Mouse (Mus musculus) hindbrain, embryonic 14.5 days (tissue): ENCODE data around the gene Pigr. TPM values are rescaled to one million over a fixed set of nuclear protein-coding genes. Genes with fewer than 3 reads are reported as not detected.

Experiments used
- ATAC-seq: fragments of 200-750 bp; cut with Nextera tagmentation; 2 replicates; pipeline ENCODE4 v1.8.0; 2017; ENCODE audit warnings: moderate number of reproducible peaks, mild to moderate bottlenecking, moderate TSS enrichment, moderate library complexity; ENCODE audit not compliant: low FRiP score
- DNase-seq: peaks from one replicate; pipeline ENCODE4 v3.0.0-alpha.2; 2015; ENCODE audit warnings: low spot score
- H3K27ac ChIP-seq: fragments of 300-500 bp; sonication (generic); 2 replicates; pipeline ENCODE4 v1.5.1; 2014; ENCODE audit warnings: mild to moderate bottlenecking, moderate library complexity
- H3K27me3 ChIP-seq: fragments of 300-500 bp; sonication (generic); 2 replicates; pipeline ENCODE4 v1.6.1; 2014; ENCODE audit warnings: mild to moderate bottlenecking, low read length, mixed read lengths; ENCODE audit not compliant: control insufficient read depth, insufficient read depth
- H3K36me3 ChIP-seq: fragments of 300-500 bp; sonication (generic); replicated peaks from 2 replicates; pipeline ENCODE4 v1.6.1; 2014; ENCODE audit not compliant: control insufficient read depth, insufficient read depth
- H3K4me1 ChIP-seq: fragments of 300-500 bp; sonication (generic); replicated peaks from 2 replicates; pipeline ENCODE4 v1.6.1; 2014; ENCODE audit warnings: antibody characterized with exemption, low read length, mixed read lengths; ENCODE audit not compliant: control insufficient read depth, insufficient read depth
- H3K4me2 ChIP-seq: fragments of 300-500 bp; sonication (generic); replicated peaks from 2 replicates; pipeline ENCODE4 v1.6.1; 2014; ENCODE audit warnings: mild to moderate bottlenecking, moderate library complexity
- H3K4me3 ChIP-seq: fragments of 300-500 bp; sonication (generic); replicated peaks from 2 replicates; pipeline ENCODE4 v1.5.1; 2014; ENCODE audit warnings: mild to moderate bottlenecking, low read length
- H3K9ac ChIP-seq: fragments of 300-500 bp; sonication (generic); 2 replicates; pipeline ENCODE4 v1.6.1; 2014
- H3K9me3 ChIP-seq: fragments of 300-500 bp; sonication (generic); 2 replicates; pipeline ENCODE4 v1.6.1; 2016; ENCODE audit warnings: low read length; ENCODE audit not compliant: control insufficient read depth
- WGBS: fragments of 180-500 bp; shearing (Covaris S2); extraction: QIAGEN DNeasy Blood & Tissue Kit; methylation state at CpG from one replicate; pipeline ENCODE4 v1.1.7; 2014; 5-methylcytosine and 5-hydroxymethylcytosine counted together
- polyA plus RNA-seq: library from polyadenylated mRNA; unstranded; fragments of >200 nt; fragmentation: Nextera tagmentation; extraction: Ambion mirVana; gene quantifications from 2 replicates; pipeline ENCODE4 v1.2.1, GENCODE M21; 2014

The Pigr gene
- not detected in 2 replicates for polyA plus RNA-seq

DNA sequence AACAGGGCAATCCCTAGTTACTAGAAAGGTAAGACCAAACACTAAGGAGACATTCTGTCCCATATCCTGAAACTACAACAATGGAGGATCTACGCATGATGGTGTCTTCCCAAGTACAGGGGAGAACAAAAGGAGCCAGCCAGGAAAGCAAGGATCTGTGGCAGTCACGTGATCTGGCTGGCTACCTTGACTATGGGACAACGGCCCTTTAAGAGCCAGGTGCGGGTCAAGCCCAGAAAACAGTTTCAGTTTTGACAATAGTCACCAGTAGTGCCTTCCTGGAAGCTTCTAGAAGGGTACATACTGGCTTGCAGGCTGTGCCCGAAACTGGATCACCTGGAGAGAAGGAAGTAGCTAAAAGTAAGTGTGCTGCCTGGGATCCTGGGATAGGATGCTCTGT, at the start of gene Pigr:
Gene Pigr (plus strand): TSS at position 237 of the 400 bp plus-strand sequence.
- Histone ChIP-seq H3K36me3 (no peaks in the 10 kb centered on the region), H3K27me3 (no peaks in the 10 kb centered on the region), H3K4me2 (no peak within 1 kb of the TSS), H3K4me1 (no peaks in the 10 kb centered on the region), H3K9ac (no peak within 1 kb of the TSS), H3K9me3 (no peaks in the 10 kb centered on the region), H3K4me3 (no peak within 1 kb of the TSS), H3K27ac (no peak within 1 kb of the TSS)
- WGBS, result 91% methylated on average over 5 of the region's 5 CpGs
- DNase-seq, result no peak
- ATAC-seq, result no peak

DNA sequence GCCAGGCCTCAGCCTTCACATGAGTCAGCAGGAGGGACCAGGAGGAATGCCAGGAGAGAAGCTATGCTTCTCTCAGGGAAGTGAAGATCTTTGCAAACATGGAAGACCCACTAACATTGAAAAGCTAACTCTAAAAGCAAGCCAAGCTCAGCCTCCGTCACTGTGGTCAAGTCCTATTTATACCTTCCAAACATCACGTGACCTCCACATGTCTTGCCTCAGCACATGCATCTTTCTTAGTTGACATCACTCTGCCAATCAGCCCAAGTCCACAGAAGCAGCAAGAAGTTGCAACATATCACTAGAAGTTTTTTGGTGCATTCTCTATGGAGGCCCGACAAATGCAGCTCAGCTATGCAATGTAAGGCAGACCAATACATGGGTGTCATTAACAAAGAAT, 46.6 kb upstream of the Pigr start:
- DNase-seq (no peak), ATAC-seq (no peak)
- WGBS, result 93% methylated on average over 3 of the region's 3 CpGs

DNA sequence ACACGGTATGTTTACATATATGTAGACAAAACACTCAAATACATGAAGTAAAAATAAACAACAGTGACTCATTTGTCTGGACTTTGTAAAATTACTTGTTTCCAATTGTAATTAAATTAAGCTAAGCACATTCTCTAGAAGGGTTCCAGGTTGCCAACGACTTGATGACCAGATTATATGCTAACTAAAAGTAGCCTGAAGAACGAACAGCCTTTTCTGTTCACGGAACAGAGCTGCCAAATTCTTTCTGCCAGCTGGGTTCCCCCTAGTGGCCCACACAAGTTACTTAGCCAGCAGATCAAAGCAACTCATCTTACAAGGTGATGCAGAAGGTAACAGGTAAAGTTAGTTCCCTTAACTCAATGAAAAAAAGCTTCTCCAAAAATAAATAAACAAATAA, 42.4 kb upstream of the Pigr start:
- Histone ChIP-seq H3K9me3 (no peaks in the 10 kb centered on the region), H3K4me3 (no peak overlapping the region), H3K36me3 (no peaks in the 10 kb centered on the region), H3K27me3 (no peaks in the 10 kb centered on the region), H3K4me2 (no peak overlapping the region), H3K27ac (no peak overlapping the region), H3K4me1 (no peaks in the 10 kb centered on the region), H3K9ac (no peak overlapping the region)
- ATAC-seq, result no peak
- peak; percentile 30 for DNase-seq
- WGBS, result 32% methylated on average over 4 of the region's 4 CpGs

More for the DNA sequence above, 46.6 kb upstream of the Pigr start:
- H3K36me3 ChIP-seq, result no peaks in the 10 kb centered on the region
- no peak overlapping the region for H3K4me2 ChIP-seq
- H3K27ac ChIP-seq, result no peak overlapping the region
- H3K9me3 ChIP-seq, result no peaks in the 10 kb centered on the region
- H3K4me1 ChIP-seq, result no peaks in the 10 kb centered on the region
- H3K4me3 ChIP-seq, result no peak overlapping the region
- H3K9ac ChIP-seq, result no peak overlapping the region
- no peaks in the 10 kb centered on the region for H3K27me3 ChIP-seq

DNA sequence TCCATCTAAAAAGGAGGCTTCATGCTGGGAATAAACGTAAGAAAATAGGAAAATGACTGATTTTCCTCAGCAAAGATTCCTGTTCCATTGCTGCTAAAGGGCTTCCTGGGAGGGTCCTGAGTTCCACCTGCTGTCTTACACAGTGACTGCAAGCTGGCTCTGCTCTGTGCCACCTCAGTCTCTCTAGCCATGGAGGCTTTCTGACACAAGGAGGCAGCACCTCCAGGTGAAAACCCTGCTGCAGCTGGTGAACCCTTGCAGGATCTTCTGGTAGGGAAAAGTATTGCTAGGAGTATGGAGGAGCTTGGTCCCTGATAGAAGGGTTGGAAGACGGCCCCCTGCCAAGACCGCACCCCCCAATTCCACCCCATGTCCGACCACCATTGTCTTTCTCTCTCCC, 39.5 kb upstream of the Pigr start:
- WGBS, result 44% methylated on average over 4 of the region's 4 CpGs
- no peak for ATAC-seq
- no peak overlapping the region for H3K4me2 ChIP-seq
- H3K9ac ChIP-seq, result no peak overlapping the region
- no peak overlapping the region for H3K4me3 ChIP-seq
- H3K36me3 ChIP-seq, result no peaks in the 10 kb centered on the region
- H3K4me1 ChIP-seq, result no peaks in the 10 kb centered on the region
- no peak for DNase-seq
- peaks cover 5% of the 10 kb centered on the region for H3K9me3 ChIP-seq
- no peak overlapping the region for H3K27ac ChIP-seq
- no peaks in the 10 kb centered on the region for H3K27me3 ChIP-seq

DNA sequence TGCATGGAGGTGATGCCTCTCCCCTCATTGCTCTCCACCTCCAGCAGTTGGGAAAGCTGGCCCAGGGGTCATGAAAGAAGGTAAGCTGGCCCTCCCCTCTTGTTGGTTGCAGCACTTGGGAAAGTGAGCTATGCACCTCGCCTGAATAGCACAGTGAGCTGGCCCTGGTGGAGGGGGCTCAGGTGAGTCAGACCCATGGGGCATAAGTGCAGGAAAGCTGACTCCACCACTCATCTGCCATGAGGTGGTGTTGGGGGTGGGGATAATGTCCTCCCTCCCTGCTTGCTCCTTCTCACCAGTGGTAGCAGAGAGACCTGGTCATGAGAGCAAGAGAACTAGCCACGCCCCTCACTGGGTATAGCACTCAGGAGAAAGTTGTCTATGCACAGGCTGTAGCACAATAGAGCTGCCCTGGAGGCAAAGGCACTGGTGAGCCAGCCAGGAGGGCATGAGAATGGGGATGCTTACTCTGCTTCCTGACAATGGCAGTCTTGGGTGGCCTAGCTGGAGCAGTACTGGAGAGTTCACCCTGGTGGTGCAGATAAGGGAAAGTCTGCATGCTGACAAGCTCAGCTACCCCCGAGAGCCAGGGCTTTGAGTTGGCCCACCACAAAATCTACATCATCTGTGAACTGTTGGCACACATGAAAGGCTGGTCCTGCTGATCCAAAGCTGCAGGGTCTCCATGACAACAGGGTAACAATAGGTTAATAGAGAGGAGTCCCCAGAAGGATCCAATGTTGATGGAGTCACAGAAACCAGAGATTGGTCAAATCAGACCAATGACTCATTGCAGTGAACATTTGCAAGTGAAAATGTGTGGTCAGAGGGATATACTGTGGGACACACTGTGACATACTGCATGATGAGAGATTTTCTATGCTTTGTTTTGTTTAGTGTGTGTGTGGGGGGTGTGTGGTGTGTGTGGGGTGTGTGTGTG, 36.7 kb upstream of the Pigr start:
- Histone ChIP-seq H3K27ac (no peak overlapping the region), H3K4me1 (no peaks in the 10 kb centered on the region)

DNA sequence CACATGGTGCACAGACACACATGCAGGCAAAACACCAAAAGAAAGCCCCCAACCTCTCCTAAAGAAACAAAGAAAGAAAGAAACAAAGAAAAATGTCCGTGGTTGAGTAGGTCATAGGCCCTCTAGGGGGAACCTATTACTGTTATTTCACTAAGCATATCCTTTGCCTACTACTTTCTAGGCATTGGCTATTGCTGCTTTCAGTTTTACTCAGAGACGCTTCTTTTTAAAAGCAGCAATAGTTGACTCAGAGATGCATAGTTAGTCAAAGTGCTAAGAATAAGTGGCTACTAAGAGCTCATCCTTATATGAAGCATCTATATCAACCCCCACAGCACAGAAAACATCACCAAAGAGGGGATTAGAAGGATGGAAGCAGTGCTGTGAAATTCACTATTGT, 31.2 kb upstream of the Pigr start:
- Histone ChIP-seq H3K27ac (no peak overlapping the region), H3K36me3 (no peaks in the 10 kb centered on the region), H3K4me2 (no peak overlapping the region), H3K4me3 (no peak overlapping the region), H3K4me1 (no peaks in the 10 kb centered on the region), H3K27me3 (no peaks in the 10 kb centered on the region), H3K9me3 (peaks cover 13% of the 10 kb centered on the region), H3K9ac (no peak overlapping the region)
- ATAC-seq (no peak), DNase-seq (no peak)
- WGBS, result 63% methylated on average over 2 of the region's 2 CpGs

More for the DNA sequence above, 36.7 kb upstream of the Pigr start:
- H3K36me3 ChIP-seq, result no peaks in the 10 kb centered on the region
- H3K4me2 ChIP-seq, result no peak overlapping the region
- no peak overlapping the region for H3K4me3 ChIP-seq
- no peak overlapping the region for H3K9ac ChIP-seq
- H3K9me3 ChIP-seq, result peaks cover 13% of the 10 kb centered on the region
- ATAC-seq, result peak; percentile 43; the same call in 1 of the 2 replicates
- DNase-seq, result no peak
- WGBS, result 54% methylated on average over 3 of the region's 3 CpGs
- H3K27me3 ChIP-seq, result no peaks in the 10 kb centered on the region

DNA sequence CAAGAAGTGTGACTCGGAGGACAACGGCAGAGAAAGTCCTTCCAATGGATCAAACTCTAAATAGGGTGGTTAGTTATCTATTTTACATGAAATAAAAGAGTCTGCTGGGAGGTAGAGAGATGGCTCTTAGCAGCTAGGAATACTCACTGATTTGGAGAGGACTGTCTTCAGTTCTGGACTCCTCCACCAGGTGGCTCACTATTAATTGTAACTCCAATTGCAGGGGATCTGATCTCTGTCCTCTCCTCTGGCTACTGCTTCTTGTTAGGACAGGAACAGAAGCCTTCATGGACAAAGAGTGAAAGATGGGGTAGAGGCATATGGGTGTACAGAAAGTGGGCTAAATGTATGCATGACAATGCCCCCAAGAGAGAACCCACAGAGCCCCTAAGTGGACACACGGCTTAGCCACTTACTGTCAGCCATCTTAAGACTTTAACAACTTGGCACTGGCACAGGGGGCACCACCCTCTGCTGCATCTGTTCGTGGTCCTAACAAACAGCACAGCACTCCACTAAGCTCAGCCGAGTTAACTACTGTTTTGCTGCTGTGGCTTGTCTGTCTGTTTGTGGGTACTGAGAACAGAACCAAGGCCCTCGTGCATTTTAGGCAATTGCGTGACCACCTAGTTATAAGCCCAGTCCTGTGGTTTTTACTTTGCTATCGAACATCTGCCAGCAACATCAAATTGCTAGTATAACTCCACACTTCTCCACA, 29.4 kb upstream of the Pigr start:
- no peaks in the 10 kb centered on the region for H3K4me1 ChIP-seq
- H3K4me2 ChIP-seq, result no peak overlapping the region
- H3K36me3 ChIP-seq, result no peaks in the 10 kb centered on the region
- DNase-seq, result peak; percentile 65
- peaks cover 6% of the 10 kb centered on the region for H3K9me3 ChIP-seq
- 89% methylated on average over 8 of the region's 8 CpGs for WGBS
- no peak overlapping the region for H3K9ac ChIP-seq
- no peak for ATAC-seq
- no peak overlapping the region for H3K4me3 ChIP-seq
- H3K27me3 ChIP-seq, result no peaks in the 10 kb centered on the region
- no peak overlapping the region for H3K27ac ChIP-seq

DNA sequence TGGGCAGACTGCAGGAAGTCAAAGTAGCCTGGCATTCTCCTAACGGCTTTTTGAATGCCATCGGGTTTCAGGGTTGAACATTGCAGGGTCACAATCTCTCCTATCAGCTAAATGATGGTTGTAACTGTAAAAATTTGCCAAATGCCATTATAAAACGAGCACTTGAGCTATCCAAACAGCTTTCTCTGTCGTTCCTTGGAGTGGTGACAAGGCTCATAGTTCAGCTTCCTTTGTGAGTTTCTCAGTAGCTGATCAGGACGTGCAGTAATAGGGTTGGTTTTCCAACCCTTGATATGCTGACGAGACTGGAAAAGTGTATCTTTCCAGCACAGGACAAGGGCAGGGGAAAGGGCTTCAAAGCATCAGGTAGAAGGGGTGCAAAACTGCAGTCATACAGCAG, 28.4 kb upstream of the Pigr start:
- Histone ChIP-seq H3K36me3 (no peaks in the 10 kb centered on the region), H3K4me1 (no peaks in the 10 kb centered on the region), H3K9me3 (no peaks in the 10 kb centered on the region), H3K27ac (no peak overlapping the region), H3K27me3 (no peaks in the 10 kb centered on the region), H3K4me2 (no peak overlapping the region), H3K9ac (no peak overlapping the region), H3K4me3 (no peak overlapping the region)
- no peak for ATAC-seq
- no peak for DNase-seq
- 77% methylated on average over 6 of the region's 6 CpGs for WGBS

DNA sequence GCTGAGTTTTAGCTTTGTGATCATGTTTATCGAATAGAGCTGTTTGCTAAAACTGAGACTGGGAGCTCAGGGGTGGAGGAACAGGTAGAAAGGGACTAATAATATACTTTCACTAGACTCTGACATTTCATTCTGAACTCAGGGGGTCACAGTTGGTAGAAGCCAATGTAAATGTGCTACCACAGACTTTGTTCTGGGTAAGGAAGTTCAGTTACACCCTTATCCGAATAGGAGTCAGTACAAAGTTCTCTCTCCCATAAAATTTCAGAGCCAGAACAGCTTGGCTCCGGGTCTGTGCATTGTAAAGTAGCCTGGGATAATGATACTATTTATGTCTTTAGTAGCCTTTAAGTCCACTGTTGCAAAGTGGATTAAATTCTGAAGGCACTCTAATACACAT, 27.9 kb upstream of the Pigr start:
- Histone ChIP-seq H3K4me2 (no peak overlapping the region), H3K4me3 (no peak overlapping the region), H3K9me3 (no peaks in the 10 kb centered on the region), H3K4me1 (no peaks in the 10 kb centered on the region), H3K27me3 (no peaks in the 10 kb centered on the region), H3K27ac (no peak overlapping the region), H3K36me3 (no peaks in the 10 kb centered on the region), H3K9ac (no peak overlapping the region)
- ATAC-seq, result no peak
- 74% methylated on average over 3 of the region's 3 CpGs for WGBS
- DNase-seq, result no peak
